Mouse (Mus musculus) CH12.LX (cell line): ENCODE results near the gene Pam. TPM values are rescaled to one million over a fixed set of nuclear protein-coding genes. Genes with fewer than 3 reads are reported as not detected.

Source experiments
- DNase-seq: peaks from one replicate; pipeline ENCODE4 v3.0.0-alpha.2; 2013; ENCODE audit errors: extremely low read depth
- H3K27ac ChIP-seq: 2 replicates; pipeline ENCODE4 v1.5.1; 2012; ENCODE audit warnings: low read depth, mild to moderate bottlenecking, control low read depth, moderate library complexity; ENCODE audit not compliant: insufficient read depth
- H3K27me3 ChIP-seq: replicated peaks from 2 replicates; pipeline ENCODE3; 2012; ENCODE audit warnings: inconsistent platforms
- H3K36me3 ChIP-seq, 2 experiments: replicated peaks in 1 of 2; 2 replicates each; pipeline versions ENCODE3 to v1.6.1; 2012; ENCODE audit warnings: inconsistent platforms in 1 of 2, low read length in 1 of 2, mild to moderate bottlenecking in 1 of 2, mixed read lengths in 1 of 2, moderate library complexity in 1 of 2; ENCODE audit not compliant: control insufficient read depth in 1 of 2, insufficient read depth in 1 of 2
- H3K4me1 ChIP-seq, 2 experiments: 2 replicates each; pipeline ENCODE4 v1.6.1; 2012; ENCODE audit warnings: inconsistent platforms in 1 of 2, moderate library complexity in 1 of 2; ENCODE audit not compliant: insufficient read depth in 2 of 2, control insufficient read depth in 1 of 2
- H3K4me2 ChIP-seq: 2 replicates; pipeline ENCODE4 v1.6.1; 2012; ENCODE audit warnings: low read depth, mild to moderate bottlenecking, control low read depth; ENCODE audit not compliant: poor library complexity, insufficient read depth, severe bottlenecking
- H3K4me3 ChIP-seq, 3 experiments: fragments of 150-350 bp in 1 of 3; sonication (generic) in 1 of 3; replicated peaks in 1 of 3; 2 replicates each; pipeline versions ENCODE3 to v1.5.1; 2011 to 2012; ENCODE audit warnings: low read depth in 2 of 3, low read length in 2 of 3, mild to moderate bottlenecking in 2 of 3, moderate library complexity in 2 of 3, control low read depth in 1 of 3, improper control_type of control experiment in 1 of 3, inconsistent platforms in 1 of 3, mixed read lengths in 1 of 3; ENCODE audit not compliant: poor library complexity in 1 of 3
- H3K79me2 ChIP-seq: replicated peaks from 2 replicates; pipeline ENCODE4 v1.6.1; 2012; ENCODE audit warnings: mild to moderate bottlenecking, moderate library complexity; ENCODE audit not compliant: control insufficient read depth, poor library complexity, insufficient read depth, severe bottlenecking; ENCODE audit errors: extremely low read depth
- H3K9ac ChIP-seq: 2 replicates; pipeline ENCODE4 v1.6.1; 2012; ENCODE audit warnings: low read depth, mild to moderate bottlenecking, control low read depth, moderate library complexity; ENCODE audit not compliant: insufficient read depth
- H3K9me3 ChIP-seq: replicated peaks from 2 replicates; pipeline ENCODE3; 2012; ENCODE audit warnings: low read length, inconsistent platforms, mixed read lengths
- CHD1 ChIP-seq: IDR thresholded peaks from 2 replicates; pipeline ENCODE4 v1.6.1; 2012; ENCODE audit warnings: low read depth, low read length, improper control_type of control experiment, inconsistent platforms
- CHD2 ChIP-seq: IDR thresholded peaks from 2 replicates; pipeline ENCODE4 v1.6.1; 2011; ENCODE audit warnings: low read length, improper control_type of control experiment
- CTCF ChIP-seq, 2 experiments: IDR thresholded peaks in 1 of 2; conservative IDR thresholded peaks in 1 of 2; 2 replicates each; pipeline ENCODE4 v1.5.1; 2011 to 2012; ENCODE audit warnings: low read depth in 2 of 2, low read length in 2 of 2, improper control_type of control experiment in 1 of 2, inconsistent platforms in 1 of 2, mild to moderate bottlenecking in 1 of 2, moderate library complexity in 1 of 2
- ELF1 ChIP-seq: IDR thresholded peaks from 2 replicates; pipeline ENCODE4 v1.6.1; 2014; ENCODE audit warnings: low read depth, mild to moderate bottlenecking, inconsistent platforms, low read length, improper control_type of control experiment
- ETS1 ChIP-seq: conservative IDR thresholded peaks from 2 replicates; pipeline ENCODE4 v1.6.1; 2012; ENCODE audit warnings: low read depth, mild to moderate bottlenecking, inconsistent platforms, low read length, improper control_type of control experiment, moderate library complexity
- HCFC1 ChIP-seq: IDR thresholded peaks from 2 replicates; pipeline ENCODE4 v1.6.1; 2012; ENCODE audit warnings: low read depth, mild to moderate bottlenecking, inconsistent platforms, low read length, improper control_type of control experiment
- IRF4 ChIP-seq: IDR thresholded peaks from 2 replicates; pipeline ENCODE4 v1.6.1; 2014; ENCODE audit warnings: low read depth, mild to moderate bottlenecking, inconsistent platforms, low read length, improper control_type of control experiment
- JUN ChIP-seq: IDR thresholded peaks from 2 replicates; pipeline ENCODE4 v1.6.1; 2011; ENCODE audit warnings: low read depth, mild to moderate bottlenecking, low read length, improper control_type of control experiment, moderate library complexity; ENCODE audit not compliant: insufficient read depth
- JUND ChIP-seq: conservative IDR thresholded peaks from 2 replicates; pipeline ENCODE4 v1.6.1; 2011; ENCODE audit warnings: low read depth, low read length, improper control_type of control experiment
- KAT2A ChIP-seq: IDR thresholded peaks from 2 replicates; pipeline ENCODE4 v1.6.1; 2012; ENCODE audit warnings: low read length, improper control_type of control experiment, inconsistent platforms; ENCODE audit not compliant: insufficient replicate concordance
- MAFK ChIP-seq: IDR thresholded peaks from 2 replicates; pipeline ENCODE4 v1.6.1; 2011; ENCODE audit warnings: low read length, improper control_type of control experiment; ENCODE audit not compliant: insufficient replicate concordance
- NELFE ChIP-seq: IDR thresholded peaks from 2 replicates; pipeline ENCODE4 v1.6.1; 2011; ENCODE audit warnings: low read depth, low read length, improper control_type of control experiment
- NRF1 ChIP-seq: IDR thresholded peaks from 2 replicates; pipeline ENCODE4 v1.6.1; 2014; ENCODE audit warnings: low read depth, mild to moderate bottlenecking, inconsistent platforms, low read length, improper control_type of control experiment, moderate library complexity
- PAX5 ChIP-seq: IDR thresholded peaks from 2 replicates; pipeline ENCODE4 v1.6.1; 2012; ENCODE audit warnings: low read length, inconsistent platforms, mixed read lengths
- POLR2A ChIP-seq: IDR thresholded peaks from 2 replicates; pipeline ENCODE4 v1.6.1; 2011; ENCODE audit warnings: low read depth, mild to moderate bottlenecking, improper control_type of control experiment, low read length
- POLR2AphosphoS2 ChIP-seq: IDR thresholded peaks from 2 replicates; pipeline ENCODE4 v1.6.1; 2011; ENCODE audit warnings: low read depth, low read length, improper control_type of control experiment
- RCOR1 ChIP-seq: conservative IDR thresholded peaks from 2 replicates; pipeline ENCODE4 v1.6.1; 2012; ENCODE audit warnings: low read depth, mild to moderate bottlenecking, inconsistent platforms, low read length, improper control_type of control experiment
- TBP ChIP-seq: conservative IDR thresholded peaks from 2 replicates; pipeline ENCODE4 v1.6.1; 2011; ENCODE audit warnings: low read depth, low read length, improper control_type of control experiment
- TCF12 ChIP-seq: IDR thresholded peaks from 2 replicates; pipeline ENCODE4 v1.6.1; 2014; ENCODE audit warnings: low read depth, mild to moderate bottlenecking, inconsistent platforms, low read length, improper control_type of control experiment
- USF1 ChIP-seq: IDR thresholded peaks from 2 replicates; pipeline ENCODE4 v1.6.1; 2014; ENCODE audit warnings: low read depth, mild to moderate bottlenecking, inconsistent platforms, low read length, improper control_type of control experiment
- USF2 ChIP-seq: conservative IDR thresholded peaks from 2 replicates; pipeline ENCODE4 v1.6.1; 2011; ENCODE audit warnings: low read depth, low read length, improper control_type of control experiment
- ZC3H11A ChIP-seq: IDR thresholded peaks from 2 replicates; pipeline ENCODE4 v1.6.1; 2012; ENCODE audit warnings: low read depth, mild to moderate bottlenecking, inconsistent platforms, low read length, improper control_type of control experiment
- ZMIZ1 ChIP-seq: IDR thresholded peaks from 2 replicates; pipeline ENCODE4 v1.6.1; 2012; ENCODE audit warnings: low read depth, mild to moderate bottlenecking, inconsistent platforms, low read length, improper control_type of control experiment
- dilution Hi-C: fragments of 300-500 bp; cut with MboI; formaldehyde crosslinking; loops from 2 replicates; pipeline ENCODE4 v1.14.3; 2020; ENCODE audit warnings: low sequenced_read_pairs; ENCODE audit not compliant: extremely low pct_unique_long_range_greater_than_20kb, extremely low pct_ligation_motif_present
- in situ Hi-C: fragments of 300-500 bp; cut with MboI; formaldehyde crosslinking; loops from 3 replicates; pipeline ENCODE4 v1.14.3; 2019; ENCODE audit warnings: low sequenced_read_pairs, low pct_ligation_motif_present, low pct_unique_long_range_greater_than_20kb, mixed read lengths
- polyA plus RNA-seq: library from polyadenylated mRNA; unstranded; fragments of >175 nt; gene quantifications from 2 replicates; pipeline ENCODE4 v1.2.1, GENCODE M21; 2012; ENCODE audit warnings: low read depth; ENCODE audit not compliant: insufficient read length
- total RNA-seq, 2 experiments: library from RNA; depleted of rRNA; stranded (reverse); fragments of 300-350 nt in 1 of 2; fragments of >200 nt in 1 of 2; gene quantifications; 2 replicates each; pipeline ENCODE4 v1.2.3; 2012 to 2014

Gene Pam
- total and polyA plus RNA-seq, 3 experiments = 0.24 TPM; not detected in 2

DNA sequence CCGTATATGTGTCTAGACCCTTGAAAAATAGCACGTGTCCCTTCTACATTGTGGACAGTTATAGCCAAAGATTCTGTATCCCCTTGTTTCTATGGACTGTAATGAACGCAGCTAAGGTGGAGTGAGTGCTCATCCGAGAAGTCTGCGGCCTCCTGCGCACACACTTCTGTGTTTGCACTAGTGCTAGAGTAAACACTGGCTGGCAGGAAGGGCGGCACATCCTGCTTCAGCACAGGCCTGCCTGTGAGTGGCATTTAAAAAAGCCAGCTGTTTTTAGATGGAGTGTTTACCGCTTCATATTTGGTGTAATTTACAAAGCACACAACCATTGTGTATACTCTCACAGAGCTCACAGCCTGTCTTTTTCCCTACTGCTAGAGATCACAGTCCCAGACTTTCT lies 177.0 kb downstream of the Pam start:
- Histone ChIP-seq H3K79me2 (no peaks in the 10 kb centered on the region), H3K36me3 (no peaks in the 10 kb centered on the region), H3K27me3 (no peaks in the 10 kb centered on the region), H3K4me1 (no peaks in the 10 kb centered on the region), H3K4me2 (no peak overlapping the region), H3K4me3 (no peak overlapping the region), H3K27ac (no peak overlapping the region), H3K9me3 (peaks cover 26% of the 10 kb centered on the region), H3K9ac (no peak overlapping the region)
- TF ChIP-seq ZMIZ1 (no peak), HCFC1 (no peak), CTCF (conservative IDR thresholded peaks at IDR 0.05 in 1 of 2, IDR thresholded peaks at IDR 0.05 in 1 of 2; ENCODE audit: low read depth in 2 of 2, low read length in 2 of 2) (no peak), PAX5 (no peak), CHD2 (no peak), NRF1 (no peak), MAFK (no peak), ELF1 (no peak), TBP (no peak), POLR2AphosphoS2 (no peak), CHD1 (no peak), USF2 (no peak), IRF4 (no peak), ZC3H11A (no peak), KAT2A (no peak), USF1 (no peak), RCOR1 (no peak), POLR2A (no peak)
- dilution Hi-C loops (no loop called here), in situ Hi-C loops (no loop called here)
- no peak for DNase-seq

GRCm38 (mm10) chr1:97916971-97917234 lies 178.5 kb downstream of the Pam start:
- in situ Hi-C loops = no loop called here

More at GRCm38 (mm10) chr1:97916971-97917234, 178.5 kb downstream of the Pam start:
- Histone ChIP-seq H3K27ac (no peak overlapping the region), H3K9me3 (peaks cover 27% of the 10 kb centered on the region), H3K4me3 (no peak overlapping the region), H3K9ac (no peak overlapping the region), H3K79me2 (no peaks in the 10 kb centered on the region), H3K36me3 (no peaks in the 10 kb centered on the region), H3K4me1 (no peaks in the 10 kb centered on the region), H3K27me3 (no peaks in the 10 kb centered on the region), H3K4me2 (no peak overlapping the region)
- dilution Hi-C loops = no loop called here
- no peak for DNase-seq
- TF ChIP-seq JUN (no peak), NELFE (no peak), ETS1 (no peak), USF2 (no peak), RCOR1 (no peak), ZC3H11A (no peak), JUND (no peak), USF1 (no peak), ZMIZ1 (no peak), CHD1 (no peak), TCF12 (no peak)
- TF ChIP-seq, all 38 proteins: peak for 0
